Mouse (Mus musculus) cerebellum, adult 2 months (tissue): ENCODE results near the gene Hspbap1. TPM values are rescaled to one million over a fixed set of nuclear protein-coding genes. Genes with fewer than 3 reads are reported as not detected.

ENCODE experiments used
- DNase-seq, 2 experiments: peaks; one replicate each; pipeline ENCODE4 v3.0.0; 2021
- H3K27ac ChIP-seq: fragments of 200-500 bp; 2 replicates; pipeline ENCODE4 v1.5.1; 2012; ENCODE audit warnings: low read length, control low read depth, inconsistent platforms; ENCODE audit not compliant: insufficient read depth
- H3K27me3 ChIP-seq: fragments of 200-500 bp; 2 replicates; pipeline ENCODE4 v1.6.1; 2012; ENCODE audit warnings: inconsistent platforms, mild to moderate bottlenecking, low read length, moderate library complexity; ENCODE audit not compliant: control insufficient read depth, insufficient read depth
- H3K4me1 ChIP-seq: fragments of 200-500 bp; 2 replicates; pipeline ENCODE4 v1.6.1; 2011; ENCODE audit warnings: low read length; ENCODE audit not compliant: control insufficient read depth, insufficient read depth
- H3K4me3 ChIP-seq: fragments of 200-500 bp; replicated peaks from 2 replicates; pipeline ENCODE3; 2011; ENCODE audit warnings: mild to moderate bottlenecking, low read depth, low read length, control low read depth; ENCODE audit not compliant: insufficient read depth
- CTCF ChIP-seq: fragments of 200-500 bp; IDR thresholded peaks from 2 replicates; pipeline ENCODE4 v1.5.1; 2011; ENCODE audit warnings: low read depth, mild to moderate bottlenecking, control low read depth, low read length, moderate library complexity, borderline replicate concordance; ENCODE audit not compliant: insufficient read depth
- POLR2A ChIP-seq: fragments of 200-500 bp; IDR thresholded peaks from 2 replicates; pipeline ENCODE4 v1.6.1; 2011; ENCODE audit warnings: low read length, control low read depth, borderline replicate concordance; ENCODE audit not compliant: insufficient read depth
- WGBS: fragments of 180-500 bp; shearing (Covaris S2); methylation state at CpG from one replicate; pipeline ENCODE4 v1.1.7; 2018; 5-methylcytosine and 5-hydroxymethylcytosine counted together
- polyA plus RNA-seq: library from polyadenylated mRNA; depleted of rRNA; stranded (reverse); fragments of >200 nt; gene quantifications from 2 replicates; pipeline ENCODE4 v1.2.3, GENCODE M21; 2012

Gene Hspbap1
- polyA plus RNA-seq, 1 experiment = 5.7 TPM

- Histone ChIP-seq H3K4me1 (no peaks in the 10 kb centered on the region), H3K4me3 (no peak overlapping the region), H3K27me3 (no peaks in the 10 kb centered on the region), H3K27ac (no peak overlapping the region)
- WGBS = 82% methylated on average over 16 of the region's 16 CpGs
- no peak for DNase-seq
- TF ChIP-seq POLR2A = no peak
- TF ChIP-seq CTCF = no peak
Observed at GRCm38 (mm10) chr16:35860236-35860635, 90.1 kb downstream of the Hspbap1 start.

GRCm38 (mm10) chr16:35862057-35862456, 91.9 kb downstream of the Hspbap1 start:
- Histone ChIP-seq H3K4me1 (no peaks in the 10 kb centered on the region), H3K27me3 (no peaks in the 10 kb centered on the region), H3K4me3 (no peak overlapping the region), H3K27ac (no peak overlapping the region)
- WGBS = 90% methylated on average over 1 of the region's 1 CpGs
- no peak for TF ChIP-seq CTCF
- no peak for TF ChIP-seq POLR2A
- DNase-seq = no peak

- H3K27me3 ChIP-seq = no peaks in the 10 kb centered on the region; the same call in 1 of the 2 replicates
- H3K4me3 ChIP-seq = no peak overlapping the region
- no peak for TF ChIP-seq CTCF
- TF ChIP-seq POLR2A = no peak
- no peak for DNase-seq
- H3K27ac ChIP-seq = no peak overlapping the region
- H3K4me1 ChIP-seq = no peaks in the 10 kb centered on the region
- 87% methylated on average over 11 of the region's 11 CpGs for WGBS
Observed at GRCm38 (mm10) chr16:35867726-35868125, 97.6 kb downstream of the Hspbap1 start.

DNA sequence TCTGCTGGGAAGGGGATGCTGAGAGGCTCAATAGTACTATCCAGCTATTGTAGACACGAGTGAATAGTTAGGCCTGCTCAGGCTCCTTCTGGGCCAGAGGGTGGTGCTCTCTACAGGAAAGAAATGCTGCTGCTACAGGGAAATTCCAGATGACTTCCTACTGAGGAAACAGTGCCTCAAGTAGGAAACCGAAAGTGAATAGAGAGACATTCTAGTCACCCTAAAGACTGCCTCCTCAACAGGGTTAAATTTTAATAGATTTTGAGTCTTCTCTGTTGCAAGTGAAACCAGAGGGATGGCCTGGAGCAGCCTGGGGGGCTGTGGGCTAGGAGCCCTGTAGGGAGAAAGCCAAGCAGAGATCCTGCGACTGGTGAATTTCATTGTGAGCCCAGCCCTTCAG, 99.0 kb downstream of the Hspbap1 start:
- Histone ChIP-seq H3K27me3 (no peaks in the 10 kb centered on the region; the same call in 1 of the 2 replicates), H3K27ac (no peak overlapping the region), H3K4me3 (no peak overlapping the region), H3K4me1 (no peaks in the 10 kb centered on the region)
- WGBS = 55% methylated on average over 3 of the region's 3 CpGs
- DNase-seq = no peak
- no peak for TF ChIP-seq POLR2A
- TF ChIP-seq CTCF = no peak

DNA sequence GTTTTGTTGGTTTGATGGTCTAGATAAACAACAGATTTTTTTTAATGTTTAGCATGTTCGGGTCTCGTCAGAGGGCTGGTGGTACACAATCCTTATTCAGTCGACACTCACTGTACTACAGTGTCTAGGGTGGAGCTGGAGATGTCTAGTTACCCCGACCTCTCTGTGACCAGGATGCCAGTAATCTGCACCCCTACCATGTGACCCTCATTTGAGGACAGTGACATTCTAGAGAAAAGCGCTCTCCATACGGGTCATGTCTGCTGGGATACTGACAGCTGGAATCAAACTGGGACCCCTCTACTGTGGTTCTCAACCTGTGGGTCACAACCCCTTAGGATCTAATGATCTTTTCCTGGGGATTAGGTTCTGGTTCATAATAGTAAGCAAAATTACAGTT, 99.5 kb downstream of the Hspbap1 start:
- no peak for DNase-seq
- Histone ChIP-seq H3K27me3 (no peaks in the 10 kb centered on the region; the same call in 1 of the 2 replicates), H3K27ac (no peak overlapping the region), H3K4me1 (no peaks in the 10 kb centered on the region), H3K4me3 (no peak overlapping the region)
- TF ChIP-seq CTCF (no peak), POLR2A (no peak)
- WGBS = 79% methylated on average over 6 of the region's 6 CpGs

DNA sequence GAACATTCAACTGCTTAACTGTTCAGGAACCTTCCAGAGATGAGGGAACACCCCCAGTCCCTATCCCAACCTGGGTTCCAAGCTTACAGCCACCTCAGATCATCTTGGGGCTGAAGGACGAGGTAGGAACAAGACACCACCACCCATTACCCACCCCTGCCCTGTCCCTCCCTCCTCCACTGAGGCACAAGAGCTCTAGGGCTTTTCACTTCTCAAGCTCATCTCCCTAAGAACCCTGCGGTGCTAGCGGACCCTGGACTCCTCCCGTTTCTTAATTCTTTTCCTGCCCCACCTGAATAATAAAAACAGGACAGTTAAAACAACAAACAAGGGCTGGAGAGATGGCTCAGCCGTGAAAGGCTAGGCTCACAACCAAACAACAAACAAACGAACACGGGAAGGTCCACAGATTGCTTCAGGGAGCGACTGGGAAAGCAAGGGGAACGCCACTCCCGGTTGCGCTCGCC, 100.4 kb downstream of the Hspbap1 start:
- no peaks in the 10 kb centered on the region for H3K4me1 ChIP-seq
- TF ChIP-seq CTCF = no peak
- TF ChIP-seq POLR2A = no peak
- H3K27me3 ChIP-seq = no peaks in the 10 kb centered on the region; the same call in 1 of the 2 replicates
- peak in 1 of 2 experiments; percentile 10 for DNase-seq
- no peak overlapping the region for H3K27ac ChIP-seq
- peak overlapping the region; percentile 42 for H3K4me3 ChIP-seq
- 5% methylated on average over 12 of the region's 12 CpGs for WGBS

- Histone ChIP-seq H3K4me1 (no peaks in the 10 kb centered on the region), H3K27ac (no peak within 1 kb of the TSS), H3K4me3 (peak within 1 kb of the TSS; percentile 42), H3K27me3 (no peaks in the 10 kb centered on the region; the same call in 1 of the 2 replicates)
- no peak for TF ChIP-seq CTCF
- TF ChIP-seq POLR2A = no peak
- no peak for DNase-seq
- 2% methylated on average over 38 of the region's 38 CpGs for WGBS
Observed at GRCm38 (mm10) chr16:35871048-35871851, 101.1 kb downstream of the Hspbap1 start, which contains the start of gene Parp14. Gene Parp14, minus strand, starts transcription at chr16:35871544.

DNA sequence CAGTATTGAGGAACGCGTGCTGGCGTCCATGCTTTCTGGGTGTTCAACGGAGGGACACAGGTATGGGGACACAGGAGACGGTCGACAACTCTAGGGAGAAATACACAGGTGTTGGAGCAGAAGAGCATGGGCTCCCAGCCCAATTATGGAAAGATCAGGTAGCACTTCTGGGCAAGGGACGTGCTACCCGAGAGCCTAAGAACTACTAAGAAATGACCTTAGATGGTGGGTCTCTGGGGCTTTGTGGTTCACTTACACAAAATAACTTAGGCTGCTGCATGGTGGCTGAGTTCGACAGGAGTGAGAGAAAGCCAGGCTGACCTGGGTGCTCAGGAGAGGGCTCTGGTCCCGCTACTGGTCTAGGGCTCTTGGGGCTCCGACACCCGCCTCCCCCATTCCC, 101.7 kb downstream of the Hspbap1 start:
- Histone ChIP-seq H3K27ac (no peak overlapping the region), H3K27me3 (no peaks in the 10 kb centered on the region; the same call in 1 of the 2 replicates), H3K4me3 (peak overlapping the region; percentile 42), H3K4me1 (no peaks in the 10 kb centered on the region)
- WGBS = 34% methylated on average over 12 of the region's 12 CpGs
- TF ChIP-seq CTCF (no peak), POLR2A (no peak)
- DNase-seq = no peak
